Mouse (Mus musculus): ENCODE data around the gene Mmp23. TPM values are rescaled to one million over a fixed set of nuclear protein-coding genes. Genes with fewer than 3 reads are reported as not detected.
A peak's percentile ranks its signal among the peaks of the same experiment; 100 is the strongest.

Mmp23 gene
- polyA plus RNA-seq, 1 experiment from 2014 or later = 1.3 TPM

- H3K36me3 ChIP-seq (ENCODE audit: control insufficient read depth, insufficient read depth, low read length) = peaks cover 56% of the 10 kb centered on the region
- 93% methylated on average over 3 of the region's 3 CpGs for WGBS
- no peak for ATAC-seq (ENCODE audit: low read depth)
- H3K4me3 ChIP-seq (ENCODE audit: low read depth, low read length) = no peak overlapping the region
- H3K9ac ChIP-seq (replicated peaks; ENCODE audit: low read depth, low read length) = no peak overlapping the region
- H3K4me2 ChIP-seq (ENCODE audit: low read depth, low read length) = no peak overlapping the region
- no peaks in the 10 kb centered on the region for H3K27me3 ChIP-seq (ENCODE audit: control insufficient read depth, insufficient read depth, low read length)
- no peaks in the 10 kb centered on the region for H3K4me1 ChIP-seq (ENCODE audit: control insufficient read depth, insufficient read depth, low read length)
- no peaks in the 10 kb centered on the region for H3K9me3 ChIP-seq (ENCODE audit: control insufficient read depth, low read length)
- H3K27ac ChIP-seq (ENCODE audit: low read depth, low read length) = no peak overlapping the region
These were observed 41.3 kb downstream of the Mmp23 start for GRCm38 (mm10) chr4:155611860-155612259.

- Histone ChIP-seq H3K9ac (replicated peaks; ENCODE audit: low read depth, low read length) (no peak overlapping the region), H3K4me1 (ENCODE audit: control insufficient read depth, insufficient read depth, low read length) (peaks cover 5% of the 10 kb centered on the region), H3K4me3 (ENCODE audit: low read depth, low read length) (no peak overlapping the region), H3K9me3 (ENCODE audit: control insufficient read depth, low read length) (no peaks in the 10 kb centered on the region), H3K36me3 (ENCODE audit: control insufficient read depth, insufficient read depth, low read length) (peaks cover 18% of the 10 kb centered on the region), H3K4me2 (ENCODE audit: low read depth, low read length) (no peak overlapping the region), H3K27me3 (ENCODE audit: control insufficient read depth, insufficient read depth, low read length) (no peaks in the 10 kb centered on the region; the same call in 1 of the 2 replicates), H3K27ac (ENCODE audit: low read depth, low read length) (no peak overlapping the region)
- 71% methylated on average over 2 of the region's 2 CpGs for WGBS
- no peak for ATAC-seq (ENCODE audit: low read depth)
These were observed 46.4 kb downstream of the Mmp23 start for GRCm38 (mm10) chr4:155606825-155607224.

- Histone ChIP-seq H3K4me1 (ENCODE audit: control insufficient read depth, insufficient read depth, low read length) (peaks cover 5% of the 10 kb centered on the region), H3K9me3 (ENCODE audit: control insufficient read depth, low read length) (no peaks in the 10 kb centered on the region), H3K9ac (replicated peaks; ENCODE audit: low read depth, low read length) (no peak overlapping the region), H3K27me3 (ENCODE audit: control insufficient read depth, insufficient read depth, low read length) (no peaks in the 10 kb centered on the region; the same call in 1 of the 2 replicates), H3K27ac (ENCODE audit: low read depth, low read length) (no peak overlapping the region), H3K4me2 (ENCODE audit: low read depth, low read length) (no peak overlapping the region), H3K4me3 (ENCODE audit: low read depth, low read length) (no peak overlapping the region), H3K36me3 (ENCODE audit: control insufficient read depth, insufficient read depth, low read length) (peaks cover 8% of the 10 kb centered on the region)
- no peak for ATAC-seq (ENCODE audit: low read depth)
- 95% methylated on average over 4 of the region's 4 CpGs for WGBS
These were observed 48.1 kb downstream of the Mmp23 start for GRCm38 (mm10) chr4:155605132-155605531.

- no peak overlapping the region for H3K4me2 ChIP-seq (ENCODE audit: low read depth, low read length)
- ATAC-seq (ENCODE audit: low read depth) = no peak
- no peaks in the 10 kb centered on the region; the same call in 1 of the 2 replicates for H3K27me3 ChIP-seq (ENCODE audit: control insufficient read depth, insufficient read depth, low read length)
- 95% methylated on average over 6 of the region's 6 CpGs for WGBS
- peaks cover 5% of the 10 kb centered on the region for H3K4me1 ChIP-seq (ENCODE audit: control insufficient read depth, insufficient read depth, low read length)
- H3K9ac ChIP-seq (replicated peaks; ENCODE audit: low read depth, low read length) = no peak overlapping the region
- no peak overlapping the region for H3K4me3 ChIP-seq (ENCODE audit: low read depth, low read length)
- no peak overlapping the region for H3K27ac ChIP-seq (ENCODE audit: low read depth, low read length)
- no peaks in the 10 kb centered on the region for H3K9me3 ChIP-seq (ENCODE audit: control insufficient read depth, low read length)
- peaks cover 4% of the 10 kb centered on the region; the same call in 1 of the 2 replicates for H3K36me3 ChIP-seq (ENCODE audit: control insufficient read depth, insufficient read depth, low read length)
These were observed 49.4 kb downstream of the Mmp23 start for GRCm38 (mm10) chr4:155603801-155604200.

GRCm38 (mm10) chr4:155602753-155603152 is 50.4 kb downstream of the Mmp23 start:
- Histone ChIP-seq H3K27me3 (ENCODE audit: control insufficient read depth, insufficient read depth, low read length) (no peaks in the 10 kb centered on the region; the same call in 1 of the 2 replicates), H3K27ac (ENCODE audit: low read depth, low read length) (no peak overlapping the region), H3K36me3 (ENCODE audit: control insufficient read depth, insufficient read depth, low read length) (peaks cover 4% of the 10 kb centered on the region; the same call in 1 of the 2 replicates), H3K4me2 (ENCODE audit: low read depth, low read length) (peak overlapping the region; percentile 80), H3K4me1 (ENCODE audit: control insufficient read depth, insufficient read depth, low read length) (peaks cover 5% of the 10 kb centered on the region), H3K9me3 (ENCODE audit: control insufficient read depth, low read length) (no peaks in the 10 kb centered on the region), H3K9ac (replicated peaks; ENCODE audit: low read depth, low read length) (no peak overlapping the region), H3K4me3 (ENCODE audit: low read depth, low read length) (peak overlapping the region; percentile 95; the same call in 1 of the 2 replicates)
- ATAC-seq (ENCODE audit: low read depth) = no peak
- WGBS = 91% methylated on average over 1 of the region's 1 CpGs

GRCm38 (mm10) chr4:155601997-155602456 is 51.2 kb downstream of the Mmp23 start:
- peaks cover 4% of the 10 kb centered on the region; the same call in 1 of the 2 replicates for H3K36me3 ChIP-seq (ENCODE audit: control insufficient read depth, insufficient read depth, low read length)
- 1% methylated on average over 30 of the region's 31 CpGs for WGBS
- H3K4me3 ChIP-seq (ENCODE audit: low read depth, low read length) = peak overlapping the region; percentile 95
- H3K9ac ChIP-seq (replicated peaks; ENCODE audit: low read depth, low read length) = peak overlapping the region; percentile 95
- H3K27me3 ChIP-seq (ENCODE audit: control insufficient read depth, insufficient read depth, low read length) = no peaks in the 10 kb centered on the region; the same call in 1 of the 2 replicates
- H3K4me1 ChIP-seq (ENCODE audit: control insufficient read depth, insufficient read depth, low read length) = peaks cover 5% of the 10 kb centered on the region
- ATAC-seq (ENCODE audit: low read depth) = no peak; the same call in 1 of the 2 replicates
- peak overlapping the region; percentile 100 for H3K27ac ChIP-seq (ENCODE audit: low read depth, low read length)
- peak overlapping the region; percentile 80 for H3K4me2 ChIP-seq (ENCODE audit: low read depth, low read length)
- H3K9me3 ChIP-seq (ENCODE audit: control insufficient read depth, low read length) = no peaks in the 10 kb centered on the region

GRCm38 (mm10) chr4:155601091-155601996 is 51.8 kb downstream of the Mmp23 start, which contains the start of gene Slc35e2:
Gene Slc35e2 (plus strand): TSS chr4:155601416.
- Histone ChIP-seq H3K9ac (replicated peaks; ENCODE audit: low read depth, low read length) (peak within 1 kb of the TSS; percentile 95), H3K27ac (ENCODE audit: low read depth, low read length) (peak within 1 kb of the TSS; percentile 100), H3K27me3 (ENCODE audit: control insufficient read depth, insufficient read depth, low read length) (no peaks in the 10 kb centered on the region; the same call in 1 of the 2 replicates), H3K9me3 (ENCODE audit: control insufficient read depth, low read length) (no peaks in the 10 kb centered on the region), H3K4me1 (ENCODE audit: control insufficient read depth, insufficient read depth, low read length) (peaks cover 5% of the 10 kb centered on the region), H3K36me3 (ENCODE audit: control insufficient read depth, insufficient read depth, low read length) (peaks cover 4% of the 10 kb centered on the region; the same call in 1 of the 2 replicates), H3K4me3 (ENCODE audit: low read depth, low read length) (peak within 1 kb of the TSS; percentile 95), H3K4me2 (ENCODE audit: low read depth, low read length) (peak within 1 kb of the TSS; percentile 80)
- ATAC-seq (ENCODE audit: low read depth) = peak; percentile 95
- WGBS = under 1% methylated on average over 58 of the region's 65 CpGs

All from neural tube, embryonic 14.5 days (tissue).